Mouse (Mus musculus): ENCODE results near the gene Tmem26. TPM values are rescaled to one million over a fixed set of nuclear protein-coding genes. Genes with fewer than 3 reads are reported as not detected.

The Tmem26 gene
- total RNA-seq, 2 experiments from 2014 or later = 1.9 to 3.3 TPM

- DNase-seq = no peak
Observed at GRCm38 (mm10) chr10:68759238-68759637, 35.8 kb downstream of the Tmem26 start.

DNA sequence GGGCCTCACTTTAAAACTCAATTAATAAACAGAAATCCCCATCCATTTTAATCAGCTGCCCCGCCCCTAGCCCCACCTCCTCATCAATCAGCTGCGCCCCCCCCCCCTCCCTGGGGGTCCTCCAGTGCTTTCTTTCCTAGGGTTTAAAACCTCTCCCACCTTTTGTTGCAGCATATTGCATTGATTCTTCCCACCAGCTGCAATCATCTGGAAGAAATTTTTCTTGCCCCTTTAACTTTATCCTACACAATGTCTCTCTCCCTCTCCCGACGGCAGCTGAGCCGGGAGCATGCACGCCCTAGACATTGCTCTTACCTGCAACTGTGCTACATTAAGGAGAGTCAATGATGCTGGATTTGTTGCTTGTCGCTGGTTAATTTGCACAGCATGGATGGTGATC is 36.3 kb downstream of the Tmem26 start:
- no peak for DNase-seq

DNA sequence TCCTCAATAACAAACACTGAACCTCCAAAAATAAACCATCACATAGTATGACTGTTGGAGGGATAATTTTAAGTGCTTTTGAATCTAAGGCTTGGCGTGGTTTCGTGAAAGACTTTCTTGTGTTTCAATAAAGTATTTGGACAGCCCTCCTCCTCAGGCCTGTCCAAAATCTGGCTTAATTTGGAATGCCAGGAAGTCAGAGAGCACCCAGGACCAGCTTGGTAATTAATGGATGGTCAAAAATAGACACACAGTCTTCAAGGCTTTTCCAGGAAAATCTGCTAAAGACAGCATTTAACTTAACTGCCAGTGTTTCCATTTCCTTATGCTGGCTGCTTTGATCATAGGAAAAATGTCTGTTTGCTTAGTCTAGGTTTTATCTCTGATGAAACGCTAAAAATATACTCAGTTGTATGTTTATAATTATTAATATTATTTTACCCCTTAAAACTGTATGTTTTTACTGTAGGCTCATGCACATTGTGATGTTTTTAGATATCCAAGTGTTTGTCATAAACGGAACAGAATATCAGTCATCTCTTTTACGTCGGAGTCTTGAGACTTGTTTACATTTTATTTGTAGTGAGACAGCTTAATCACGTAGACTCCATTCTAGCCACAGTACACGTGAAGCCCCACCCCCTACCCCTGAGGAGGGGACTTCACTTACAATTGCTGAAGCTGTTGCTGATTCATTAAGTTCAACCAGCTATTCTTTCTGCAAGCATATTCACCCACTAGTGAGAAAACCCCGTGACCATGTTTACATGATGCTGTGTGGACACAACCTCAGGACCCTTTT is 57.8 kb downstream of the Tmem26 start:
- no peak for DNase-seq

DNA sequence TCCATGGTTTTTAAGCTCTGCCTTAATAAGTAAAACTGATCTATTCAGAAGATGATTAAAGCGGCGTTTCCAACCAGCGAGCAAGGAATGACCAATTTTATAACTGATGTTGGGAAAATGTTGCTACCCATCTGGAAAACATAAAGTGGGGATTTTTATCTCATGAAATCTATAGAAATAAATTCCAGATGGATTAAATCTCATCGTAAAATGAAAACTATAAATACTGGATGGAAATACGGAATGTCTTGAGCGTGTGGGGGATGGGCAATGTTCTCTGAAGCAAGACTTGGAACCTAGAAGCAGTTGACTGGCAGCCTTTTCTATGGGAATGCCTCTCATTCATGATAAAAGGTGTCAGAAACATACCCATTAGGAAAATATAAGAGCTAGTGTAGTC is 59.3 kb downstream of the Tmem26 start:
- DNase-seq = no peak

- no peak for DNase-seq
Observed at GRCm38 (mm10) chr10:68783856-68784255, 60.4 kb downstream of the Tmem26 start.

GRCm38 (mm10) chr10:68784463-68784862 is 61.0 kb downstream of the Tmem26 start:
- DNase-seq = no peak

DNA sequence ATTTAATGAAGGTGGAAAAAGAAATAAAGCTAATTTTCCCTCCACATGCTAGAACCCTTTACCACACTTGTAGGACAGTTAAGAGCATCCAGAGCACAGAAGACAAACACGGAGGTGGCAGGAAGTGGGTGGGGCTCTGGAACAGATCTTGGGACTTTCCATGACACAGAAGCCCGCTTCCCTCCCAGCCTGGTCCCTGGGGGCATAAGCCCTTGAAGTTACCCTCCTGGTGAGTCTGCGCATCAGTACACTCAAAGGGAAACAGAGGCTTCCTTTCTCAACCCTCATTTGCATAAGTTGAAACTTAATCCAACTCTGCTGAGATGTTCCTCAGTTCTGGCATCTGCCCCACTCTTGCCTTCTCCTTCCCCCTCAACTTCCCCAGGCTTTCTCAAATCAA is 72.0 kb downstream of the Tmem26 start:
- no peak for DNase-seq

- no peak for DNase-seq
Observed at GRCm38 (mm10) chr10:68799883-68800282, 76.4 kb downstream of the Tmem26 start.

DNA sequence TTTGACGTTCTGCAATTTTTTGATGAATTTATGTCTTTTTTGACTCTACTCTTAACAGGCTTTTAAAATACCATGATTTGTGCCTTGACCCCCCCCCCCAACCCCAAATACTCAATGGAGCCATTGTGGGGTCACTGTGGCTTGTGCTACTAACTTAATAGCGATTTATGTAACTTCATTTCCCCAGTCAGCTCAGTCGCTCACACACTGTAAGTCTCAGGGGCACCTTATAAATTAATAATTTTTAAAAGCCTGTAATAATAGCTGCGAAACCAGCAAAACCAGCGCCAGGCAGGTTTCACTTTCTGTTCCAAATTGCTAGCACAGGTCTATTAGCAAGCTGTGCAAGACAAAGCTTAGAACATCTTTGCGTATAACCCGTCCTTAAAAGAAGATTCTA is 76.9 kb downstream of the Tmem26 start:
- no peak for DNase-seq

GRCm38 (mm10) chr10:68806328-68806727 is 82.9 kb downstream of the Tmem26 start:
- no peak for DNase-seq

GRCm38 (mm10) chr10:68810958-68811357 is 87.5 kb downstream of the Tmem26 start:
- DNase-seq = no peak

- no peak for DNase-seq
Observed at GRCm38 (mm10) chr10:68812699-68813098, 89.3 kb downstream of the Tmem26 start.

- no peak for DNase-seq
Observed at GRCm38 (mm10) chr10:68817281-68817680, 93.8 kb downstream of the Tmem26 start.

DNA sequence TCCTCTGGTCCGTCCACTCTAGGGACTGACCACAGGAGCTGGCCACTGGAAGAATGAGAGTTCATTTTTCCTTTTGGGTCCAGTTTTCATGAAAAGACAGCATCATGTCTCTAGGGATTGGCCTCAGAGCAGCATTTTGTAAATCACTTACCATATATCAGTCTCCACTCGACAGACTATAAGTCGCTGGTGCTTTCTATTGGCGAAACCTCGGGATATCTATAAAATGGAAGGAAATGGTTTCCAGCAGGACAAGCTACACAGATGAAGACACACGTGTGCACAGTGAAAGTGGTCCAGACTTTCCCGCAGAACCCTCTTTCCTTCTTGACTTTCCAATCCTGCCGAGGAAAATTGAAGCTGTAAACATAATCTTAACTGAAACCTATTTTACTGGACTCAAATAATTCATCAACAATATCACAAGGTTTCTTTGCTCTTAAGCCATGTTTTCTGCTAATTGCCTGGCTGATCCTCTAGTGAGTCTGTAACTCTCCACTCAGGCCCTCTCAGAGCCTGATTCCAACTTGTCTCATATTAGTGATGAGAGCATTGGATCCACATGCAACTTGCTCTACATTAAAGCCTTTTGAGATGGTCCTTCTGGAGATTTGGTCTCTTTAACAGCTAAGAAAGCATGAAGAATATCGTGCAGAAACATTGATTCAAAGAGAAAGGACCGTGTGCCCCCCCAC is 94.8 kb downstream of the Tmem26 start:
- DNase-seq = no peak

DNA sequence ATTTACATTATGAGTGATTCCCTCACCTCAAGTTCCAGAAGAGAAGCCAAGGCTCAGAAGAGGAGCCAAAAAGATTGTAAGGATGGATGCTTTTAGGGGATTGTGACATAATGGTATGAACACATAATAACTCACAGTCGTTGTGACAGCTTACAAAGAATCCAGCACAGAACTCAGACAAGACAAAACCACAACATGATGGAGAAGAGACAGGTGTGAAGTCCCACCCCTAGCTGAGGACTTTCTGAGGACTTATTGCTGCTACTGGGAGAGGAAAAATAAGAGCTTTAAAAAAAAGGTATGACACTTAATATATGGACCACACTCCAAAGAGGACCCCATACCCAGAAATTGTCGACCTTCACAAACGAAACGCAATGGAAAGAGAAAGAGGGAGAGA is 101.1 kb downstream of the Tmem26 start:
- no peak for DNase-seq

Other genes with a start within 250 kb of the Tmem26 start
- gene Cabcoco1, start 181.8 kb upstream of the Tmem26 start, total RNA-seq (2021) = 1 to 10 TPM in 1 of 2 experiments, under 1 TPM in 1; 0.70 to 1.2 TPM

Data from gastrocnemius, postnatal 10 days (tissue).